Mouse (Mus musculus) stomach, postnatal 0 days (tissue): ENCODE measurements around the gene P2rx3.

Experiments
- CTCF ChIP-seq: IDR thresholded peaks from 2 replicates; pipeline ENCODE4 v1.5.1; 2016; ENCODE audit warnings: antibody characterized with exemption, low read depth, mild to moderate bottlenecking, moderate library complexity
- EP300 ChIP-seq: optimal IDR thresholded peaks from 2 replicates; pipeline ENCODE3; 2016; ENCODE audit warnings: antibody characterized with exemption

DNA sequence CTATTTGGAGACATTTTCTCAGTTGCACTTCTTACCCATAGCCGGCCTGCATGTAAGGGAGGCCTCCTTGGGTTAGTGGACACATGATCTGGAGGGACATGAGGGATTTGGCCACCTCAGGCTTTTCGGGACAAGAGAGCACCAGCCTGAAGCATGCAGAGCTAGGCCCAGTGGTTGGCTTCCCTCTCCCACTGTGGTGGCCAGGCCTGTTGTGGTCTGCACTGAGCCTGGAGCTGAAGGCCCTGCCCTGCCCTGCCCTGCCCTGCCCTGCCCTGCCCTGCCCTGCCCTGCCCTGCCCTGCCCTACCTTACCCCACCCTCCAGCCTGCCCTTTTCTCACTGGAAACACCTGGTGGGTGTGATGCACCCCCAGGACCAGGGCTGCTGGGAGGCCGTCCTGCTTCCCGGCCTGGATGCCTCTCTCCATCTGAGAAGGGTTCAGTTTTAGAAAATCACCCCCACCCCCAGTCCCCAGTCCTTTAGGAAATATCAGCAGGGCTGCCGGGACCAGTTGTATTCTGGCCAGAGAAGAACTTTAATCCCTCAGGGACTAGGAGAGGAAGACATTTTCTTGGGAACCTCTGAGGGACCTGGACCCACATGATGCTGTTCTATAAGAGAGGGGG lies 16.0 kb upstream of the P2rx3 start:
- no peak for TF ChIP-seq EP300
- TF ChIP-seq CTCF: no peak
